Mouse (Mus musculus): Measurements from ENCODE around the gene Mcu. TPM values are rescaled to one million over a fixed set of nuclear protein-coding genes. Genes with fewer than 3 reads are reported as not detected.
A peak's percentile ranks its signal among the peaks of the same experiment; 100 is the strongest.

The Mcu gene
- total RNA-seq, 2 experiments from 2014 or later, result 37.5 to 38.8 TPM

GRCm38 (mm10) chr10:59577871-59578801 lies 38.4 kb downstream of the Mcu start:
- DNase-seq (ENCODE audit: low spot score in 2 of 2), result peak in 1 of 2 experiments; percentile 23
- intact Hi-C loops (cut with DNase I), result no loop called here

- no peak for DNase-seq (ENCODE audit: low spot score in 2 of 2)
- intact Hi-C loops (cut with DNase I), result no loop called here
Measured at GRCm38 (mm10) chr10:59576305-59576704, 40.2 kb downstream of the Mcu start.

- intact Hi-C loops (cut with DNase I), result no loop called here
- no peak for DNase-seq (ENCODE audit: low spot score in 2 of 2)
Measured at GRCm38 (mm10) chr10:59571964-59572363, 44.5 kb downstream of the Mcu start.

DNA sequence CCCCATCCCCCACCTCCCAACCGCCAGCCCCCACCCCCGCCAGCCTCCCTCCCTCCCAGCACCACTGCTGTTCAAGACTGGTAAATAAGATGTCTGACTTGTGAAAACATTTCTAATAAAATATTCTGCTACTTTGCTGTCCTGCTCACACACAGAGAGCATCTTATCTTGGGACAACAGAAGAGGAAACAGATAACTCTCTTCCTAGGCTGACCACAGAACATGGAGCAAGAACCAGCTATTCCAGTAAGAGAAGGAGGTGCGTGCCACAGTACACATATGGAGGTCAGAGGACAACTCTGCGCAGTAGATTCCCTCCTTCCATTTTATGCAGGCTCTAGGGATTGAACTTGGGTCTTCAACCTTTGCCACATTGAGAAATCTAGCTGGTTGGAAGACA lies 45.2 kb downstream of the Mcu start:
- DNase-seq (ENCODE audit: low spot score in 2 of 2), result no peak
- intact Hi-C loops (cut with DNase I), result no loop called here

GRCm38 (mm10) chr10:59570780-59571179 lies 45.7 kb downstream of the Mcu start:
- no peak for DNase-seq (ENCODE audit: low spot score in 2 of 2)
- intact Hi-C loops (cut with DNase I), result no loop called here

GRCm38 (mm10) chr10:59570360-59570759 lies 46.1 kb downstream of the Mcu start:
- intact Hi-C loops (cut with DNase I), result no loop called here
- no peak for DNase-seq (ENCODE audit: low spot score in 2 of 2)

GRCm38 (mm10) chr10:59569481-59569869 lies 47.0 kb downstream of the Mcu start:
- intact Hi-C loops (cut with DNase I), result no loop called here
- no peak for DNase-seq (ENCODE audit: low spot score in 2 of 2)

DNA sequence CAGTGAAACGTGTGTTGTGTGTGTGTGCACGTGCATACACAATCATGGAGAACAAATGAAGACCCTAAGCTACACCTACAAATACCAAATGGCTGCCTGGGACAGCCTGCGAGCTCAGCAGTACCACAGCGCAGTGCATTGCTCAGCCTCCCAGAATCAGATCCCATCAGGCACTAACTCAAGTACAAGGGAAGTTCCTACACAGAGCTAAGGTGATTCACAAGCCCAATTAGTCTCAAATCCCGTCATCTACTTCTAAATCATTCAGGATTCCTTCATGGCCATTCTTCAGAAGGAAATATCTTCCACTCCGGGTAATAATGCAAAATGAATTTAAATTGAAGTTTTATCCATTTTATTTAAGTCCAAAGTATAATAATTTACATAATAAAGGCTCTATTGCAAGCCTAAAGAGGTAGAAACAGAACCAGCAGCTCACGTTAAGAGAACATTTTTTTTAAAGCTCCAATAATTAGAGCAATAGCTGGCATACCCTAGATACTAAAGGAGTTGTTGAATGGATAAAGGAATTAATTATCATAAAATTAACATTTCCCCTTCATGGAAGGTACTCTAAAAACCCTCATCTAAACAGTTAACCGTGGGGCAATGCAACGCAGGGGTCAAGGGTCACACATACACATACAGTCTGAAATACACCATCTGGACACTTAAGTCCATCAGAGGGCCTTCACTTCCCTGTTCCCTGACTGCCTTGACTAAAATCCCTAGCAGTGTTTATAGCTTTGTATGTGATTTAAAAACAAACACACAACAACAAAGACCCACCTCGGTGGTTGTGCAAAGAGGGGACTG lies 47.6 kb downstream of the Mcu start:
- no peak for DNase-seq (ENCODE audit: low spot score in 2 of 2)
- intact Hi-C loops (cut with DNase I), result no loop called here

DNA sequence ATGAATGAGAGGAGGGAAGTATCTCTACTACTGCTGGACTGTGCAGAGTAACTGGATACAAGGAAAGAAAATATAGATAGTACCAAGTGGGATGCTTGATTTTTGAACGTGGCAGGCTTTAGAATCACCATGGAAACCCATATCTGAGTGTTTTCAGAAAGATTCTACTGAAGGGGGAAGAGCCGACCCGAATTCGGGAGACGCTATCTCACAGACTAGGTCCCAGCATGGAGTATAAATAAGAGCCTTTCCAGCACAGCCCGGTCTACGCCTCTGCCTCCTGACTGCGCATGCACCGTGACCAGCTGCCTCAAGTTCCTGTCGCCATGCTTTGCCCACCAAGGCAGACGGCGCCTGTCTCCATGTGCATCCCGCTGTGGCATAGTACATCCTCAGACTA lies 49.5 kb downstream of the Mcu start:
- peak; percentile 26 to 69 for DNase-seq (ENCODE audit: low spot score in 2 of 2)
- intact Hi-C loops (cut with DNase I), result no loop called here

DNA sequence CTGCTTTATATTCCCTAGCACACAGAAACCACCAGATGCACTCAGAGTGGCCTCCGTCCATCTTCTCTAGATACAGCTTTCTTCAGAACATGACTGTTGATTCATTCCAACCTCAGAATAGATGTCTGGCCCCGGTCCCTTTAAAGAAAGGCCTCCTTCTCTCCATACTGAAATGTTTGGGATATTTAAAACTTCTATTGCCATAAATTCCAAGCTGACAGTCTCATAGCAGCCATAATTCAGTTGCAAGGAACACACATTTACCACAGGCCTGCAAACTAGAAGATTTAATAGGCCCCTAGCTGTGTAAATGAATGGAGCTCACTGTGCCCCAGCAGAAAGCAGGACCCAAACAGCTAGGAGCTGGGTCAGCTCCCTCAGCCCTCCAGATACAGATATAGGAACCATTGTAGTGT lies 50.5 kb downstream of the Mcu start:
- intact Hi-C loops (cut with DNase I), result no loop called here
- DNase-seq (ENCODE audit: low spot score in 2 of 2), result peak in 1 of 2 experiments; percentile 67

- no peak for DNase-seq (ENCODE audit: low spot score in 2 of 2)
- intact Hi-C loops (cut with DNase I), result no loop called here
Measured at GRCm38 (mm10) chr10:59564551-59564950, 51.9 kb downstream of the Mcu start.

DNA sequence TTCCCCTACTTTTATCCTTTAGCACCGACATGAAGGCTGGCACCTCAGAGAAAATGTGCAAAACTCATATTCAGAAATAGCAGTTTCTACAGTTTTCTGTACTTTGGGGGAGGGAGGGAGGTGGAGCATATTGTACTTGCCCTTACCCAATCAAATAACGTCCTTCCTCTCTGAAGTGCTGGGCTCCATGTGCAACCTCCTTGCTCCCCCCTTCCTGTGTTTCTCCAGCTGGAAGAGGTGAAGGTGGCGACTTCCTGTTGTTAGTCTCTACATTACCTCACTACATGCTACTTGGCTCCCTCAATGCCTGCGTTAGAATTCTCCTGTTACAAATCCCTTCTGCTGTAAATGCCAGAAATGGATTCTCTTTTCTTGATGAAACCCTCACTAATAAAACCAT lies 54.0 kb downstream of the Mcu start:
- intact Hi-C loops (cut with DNase I), result no loop called here
- DNase-seq (ENCODE audit: low spot score in 2 of 2), result no peak

GRCm38 (mm10) chr10:59560126-59560525 lies 56.4 kb downstream of the Mcu start:
- intact Hi-C loops (cut with DNase I), result no loop called here
- no peak for DNase-seq (ENCODE audit: low spot score in 2 of 2)

- DNase-seq (ENCODE audit: low spot score in 2 of 2), result no peak
- intact Hi-C loops (cut with DNase I), result no loop called here
Measured at GRCm38 (mm10) chr10:59558602-59559001, 57.9 kb downstream of the Mcu start.

GRCm38 (mm10) chr10:59558164-59558563 lies 58.3 kb downstream of the Mcu start:
- intact Hi-C loops (cut with DNase I), result no loop called here
- DNase-seq (ENCODE audit: low spot score in 2 of 2), result no peak

DNA sequence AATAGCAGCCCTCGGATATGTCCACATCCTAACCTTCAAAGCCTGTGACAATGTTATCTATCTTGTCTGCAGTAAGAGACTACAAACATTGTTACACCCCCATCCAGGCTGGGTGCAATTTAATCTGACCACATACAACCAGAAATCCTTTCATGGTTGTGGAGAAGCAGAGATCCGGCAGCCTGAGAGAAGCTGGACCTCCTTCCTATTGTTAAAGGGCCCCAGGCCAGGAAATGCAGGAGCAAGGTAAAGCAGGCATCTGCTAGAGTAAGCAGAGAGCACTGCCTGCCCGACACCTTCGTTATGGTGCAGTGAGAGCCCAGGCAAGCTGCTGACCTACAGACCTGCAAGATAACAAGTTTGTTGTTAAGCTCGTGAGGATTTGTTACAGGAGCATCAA lies 60.0 kb downstream of the Mcu start:
- intact Hi-C loops (cut with DNase I), result no loop called here
- DNase-seq (ENCODE audit: low spot score in 2 of 2), result no peak

DNA sequence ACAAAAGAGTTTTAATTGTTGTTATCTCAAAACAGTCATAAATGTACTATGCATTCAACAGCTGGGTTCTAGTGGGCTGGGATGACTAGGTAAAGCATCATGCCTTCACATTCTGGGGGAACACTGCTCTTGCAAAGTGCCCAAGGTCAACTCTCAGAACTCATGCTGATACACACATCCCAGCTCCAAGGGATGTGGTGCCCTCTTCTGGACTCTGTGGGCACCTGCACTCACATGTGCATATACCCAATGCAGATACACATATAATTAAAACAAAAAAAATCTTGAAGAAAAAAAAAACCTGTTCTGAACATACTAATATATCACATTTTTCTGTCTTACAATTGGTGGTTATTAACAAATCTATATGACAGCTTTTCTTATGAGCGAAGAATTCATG lies 62.2 kb downstream of the Mcu start:
- intact Hi-C loops (cut with DNase I), result no loop called here
- no peak for DNase-seq (ENCODE audit: low spot score in 2 of 2)

DNA sequence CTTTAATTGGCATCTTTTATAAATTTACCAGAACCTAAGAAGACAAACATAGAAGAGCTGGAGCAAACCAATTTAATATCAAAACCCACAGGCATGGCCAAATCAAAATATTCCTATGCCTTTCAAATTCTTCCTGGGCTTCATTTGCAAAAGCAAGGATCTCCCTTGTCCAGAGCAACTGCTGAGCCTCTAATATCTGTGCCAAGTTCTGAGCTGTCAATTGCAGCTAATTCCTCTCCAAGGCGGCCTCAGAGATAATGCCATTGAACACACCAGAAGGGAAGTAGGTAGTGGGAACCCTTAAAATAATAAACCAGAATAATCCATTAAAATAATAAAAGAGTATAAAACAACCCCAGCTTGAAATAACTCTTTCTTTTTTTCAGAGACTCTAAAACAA lies 64.0 kb downstream of the Mcu start:
- DNase-seq (ENCODE audit: low spot score in 2 of 2), result no peak
- intact Hi-C loops (cut with DNase I), result no loop called here

DNA sequence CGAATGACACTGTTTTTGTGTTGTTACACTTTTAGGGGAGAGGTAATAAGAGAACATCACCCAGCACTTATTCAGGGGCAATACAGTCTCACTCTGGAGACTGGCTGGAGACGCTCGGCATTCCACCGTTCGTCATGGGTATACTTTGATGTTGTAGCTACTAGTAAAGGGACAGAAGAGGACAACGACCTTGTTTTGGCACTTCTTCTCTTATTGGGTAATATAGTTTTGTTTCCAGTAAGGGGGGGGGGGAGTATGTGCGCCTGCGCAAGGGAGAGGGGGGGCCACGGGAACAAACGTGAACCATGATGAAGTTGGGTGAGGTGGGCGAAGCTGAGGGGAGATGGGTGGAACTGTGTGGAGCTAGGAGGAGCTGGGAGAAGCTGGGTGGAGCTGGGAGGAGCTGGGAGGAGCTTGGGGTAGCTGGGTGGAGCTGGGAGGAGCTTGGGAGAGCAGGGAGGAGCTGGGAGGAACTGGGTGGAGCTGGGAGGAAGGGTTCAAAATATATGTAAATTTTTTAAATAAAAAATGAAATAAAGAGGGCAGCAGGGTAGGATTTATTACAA lies 67.6 kb downstream of the Mcu start:
- no peak for DNase-seq (ENCODE audit: low spot score in 2 of 2)
- intact Hi-C loops (cut with DNase I), result loop anchor here (5.0 kb wide), 1 partner anchor 43 kb away; no protein-coding TSS in a partner anchor

GRCm38 (mm10) chr10:59548211-59548610 lies 68.3 kb downstream of the Mcu start:
- no peak for DNase-seq (ENCODE audit: low spot score in 2 of 2)
- intact Hi-C loops (cut with DNase I), result loop anchor here (5.0 kb wide), 1 partner anchor 44 kb away; no protein-coding TSS in a partner anchor

Measured in left cerebral cortex, postnatal 25 days (tissue).